Mouse (Mus musculus): ENCODE data around the gene Rnaseh2a. TPM values are rescaled to one million over a fixed set of nuclear protein-coding genes. Genes with fewer than 3 reads are reported as not detected.

Rnaseh2a gene
- 10 to 100 TPM; 43.4 to 47.3 TPM for total RNA-seq (2021)
- long read RNA-seq, experiment 1, transcript Rnaseh2a-203 (8 exons, 2,044 nt) = major isoform, 5 of 17 reads
- long read RNA-seq, experiment 1, partial matches to known transcripts = 3 of 17 reads
- long read RNA-seq, experiment 1, other reads (novel, unspliced or antisense) = 8 of 17 reads
- long read RNA-seq, experiment 2, transcript Rnaseh2a-203 (8 exons, 2,044 nt) = major isoform, 9 of 20 reads
- long read RNA-seq, experiment 2, partial matches to known transcripts = 1 of 20 reads
- long read RNA-seq, experiment 2, other reads (novel, unspliced or antisense) = 10 of 20 reads

DNA sequence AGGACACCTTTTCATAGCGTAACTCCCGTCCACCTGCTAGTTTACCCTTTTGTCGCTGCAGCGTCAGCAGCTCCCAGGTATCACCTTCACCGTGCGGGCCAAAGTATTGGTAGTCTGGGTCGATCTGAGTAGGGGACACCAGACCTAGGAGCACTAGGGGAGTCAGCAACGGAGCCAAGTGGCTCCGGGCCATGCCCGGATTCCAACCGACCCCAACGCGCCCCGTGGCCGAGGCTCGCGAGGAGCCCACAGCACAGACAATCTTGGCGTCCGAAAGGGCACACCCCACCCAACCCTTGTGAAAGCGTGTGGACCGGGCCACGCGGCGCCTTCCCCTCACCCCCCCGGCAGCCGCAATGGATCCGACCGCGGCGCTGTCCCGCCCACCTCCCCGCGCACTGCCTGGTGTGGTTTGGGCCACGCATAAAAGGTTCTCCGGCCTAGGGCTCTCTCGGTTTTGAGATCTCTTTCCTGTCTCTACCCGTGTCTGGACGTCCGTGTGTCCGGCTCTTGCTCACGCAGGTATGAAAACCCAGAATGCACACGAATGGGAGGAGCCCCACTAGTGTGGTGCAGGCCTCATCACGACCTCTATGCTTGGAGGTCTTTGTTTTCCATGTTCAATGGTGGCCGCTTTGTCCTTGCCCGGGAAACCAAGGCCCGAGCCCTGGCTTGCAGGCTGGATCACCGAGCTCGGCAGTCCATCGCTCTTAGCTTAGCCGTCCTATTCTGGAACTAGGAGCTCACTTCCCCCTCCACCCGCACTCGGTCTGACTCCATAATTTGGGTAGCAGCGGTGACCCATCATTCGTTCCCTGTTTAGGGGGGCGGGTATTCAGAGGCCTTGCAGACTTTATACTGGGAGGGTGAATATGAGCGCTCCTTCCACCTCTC lies at the start of gene Rnaseh2a, which contains the start of the genes Gm49661 and Prdx2:
TSS of gene Rnaseh2a (minus strand) at position 527 of the 894 bp plus-strand sequence.
TSS of gene Gm49661 (minus strand) at position 193 of the 894 bp plus-strand sequence.
TSS of gene Prdx2 (plus strand) at position 347 of the 894 bp plus-strand sequence.
- TF ChIP-seq CTCF (IDR thresholded peaks at IDR 0.05) = no peak
- peak; percentile 74 to 76 for DNase-seq (ENCODE audit: extremely low spot score in 1 of 2, low spot score in 2 of 2)
- Histone ChIP-seq H3K27ac (peak within 1 kb of the TSS; percentile 90), H3K4me3 (peak within 1 kb of the TSS; percentile 56)
- intact Hi-C loops (cut with DNase I) = no loop called here

DNA sequence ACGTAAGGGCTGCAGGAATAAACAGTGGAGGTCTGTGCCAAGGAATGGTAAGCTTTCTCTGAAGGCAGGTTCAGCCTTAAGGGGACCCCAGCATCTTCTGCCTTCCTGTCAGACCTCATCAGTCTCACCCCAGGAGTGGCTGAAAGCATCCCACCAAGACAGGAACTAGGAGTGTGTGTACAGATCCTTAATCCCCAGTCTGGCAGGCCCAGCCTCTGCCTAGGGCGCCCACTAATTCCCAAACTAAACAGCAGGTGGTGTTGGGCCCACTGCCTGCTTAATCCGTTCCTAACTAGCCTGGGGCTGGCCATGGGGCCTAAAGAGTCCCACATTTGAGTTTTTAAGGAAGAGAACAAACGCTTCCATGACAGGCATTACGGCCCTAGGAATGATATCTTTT lies 47.6 kb upstream of the Rnaseh2a start:
- Histone ChIP-seq H3K27ac (no peak overlapping the region), H3K4me3 (no peak overlapping the region)
- TF ChIP-seq CTCF (IDR thresholded peaks at IDR 0.05) = no peak
- DNase-seq (ENCODE audit: extremely low spot score in 1 of 2, low spot score in 2 of 2) = no peak
- intact Hi-C loops (cut with DNase I) = no loop called here

DNA sequence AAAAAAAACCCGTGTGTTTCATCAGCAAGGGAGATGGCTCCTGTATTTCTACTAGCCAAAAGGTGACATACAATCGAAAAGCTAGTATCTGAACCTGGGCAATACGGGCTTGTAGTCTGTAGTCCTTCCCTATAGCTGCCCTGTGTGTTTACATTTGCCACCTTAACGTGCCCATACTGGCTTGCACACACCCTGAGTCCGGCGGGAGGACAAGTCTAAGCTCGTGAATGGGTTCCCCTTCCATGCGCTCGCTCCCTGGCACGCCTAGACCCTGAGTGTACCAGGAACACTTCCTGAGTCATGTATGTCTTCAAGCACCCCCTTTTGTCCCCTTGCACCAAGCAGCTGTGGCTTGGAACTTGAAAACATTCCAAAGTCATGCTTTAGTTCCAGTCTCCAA lies 47.2 kb upstream of the Rnaseh2a start:
- no peak for DNase-seq (ENCODE audit: extremely low spot score in 1 of 2, low spot score in 2 of 2)
- no peak for TF ChIP-seq CTCF (IDR thresholded peaks at IDR 0.05)
- intact Hi-C loops (cut with DNase I) = no loop called here
- no peak overlapping the region for H3K27ac ChIP-seq
- H3K4me3 ChIP-seq = no peak overlapping the region

DNA sequence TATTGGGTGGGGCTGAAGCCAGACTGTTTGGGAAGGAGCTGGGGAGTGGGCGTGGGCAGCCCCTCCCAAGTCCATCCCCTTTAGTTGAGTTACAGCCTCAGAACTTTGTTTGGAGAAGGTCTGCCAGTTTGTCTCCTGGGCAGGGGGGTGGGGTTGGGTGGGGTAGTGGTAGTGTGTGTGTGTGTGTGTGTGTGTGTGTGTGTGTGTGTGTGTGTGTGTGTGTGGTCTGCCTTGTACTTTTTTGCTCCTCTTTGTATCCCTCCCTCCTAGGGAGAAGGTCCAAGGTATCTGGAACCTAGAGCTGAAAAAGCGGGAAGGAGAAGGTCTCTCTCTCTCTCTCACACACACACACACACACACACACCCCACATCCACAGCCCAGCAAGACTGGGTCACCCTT lies 44.9 kb upstream of the Rnaseh2a start, which contains the start of gene Best2:
TSS of gene Best2 (minus strand) at position 101 of the 400 bp plus-strand sequence.
- Histone ChIP-seq H3K4me3 (peak within 1 kb of the TSS; percentile 55), H3K27ac (no peak within 1 kb of the TSS)
- no peak for DNase-seq (ENCODE audit: extremely low spot score in 1 of 2, low spot score in 2 of 2)
- no peak for TF ChIP-seq CTCF (IDR thresholded peaks at IDR 0.05)
- intact Hi-C loops (cut with DNase I) = no loop called here

DNA sequence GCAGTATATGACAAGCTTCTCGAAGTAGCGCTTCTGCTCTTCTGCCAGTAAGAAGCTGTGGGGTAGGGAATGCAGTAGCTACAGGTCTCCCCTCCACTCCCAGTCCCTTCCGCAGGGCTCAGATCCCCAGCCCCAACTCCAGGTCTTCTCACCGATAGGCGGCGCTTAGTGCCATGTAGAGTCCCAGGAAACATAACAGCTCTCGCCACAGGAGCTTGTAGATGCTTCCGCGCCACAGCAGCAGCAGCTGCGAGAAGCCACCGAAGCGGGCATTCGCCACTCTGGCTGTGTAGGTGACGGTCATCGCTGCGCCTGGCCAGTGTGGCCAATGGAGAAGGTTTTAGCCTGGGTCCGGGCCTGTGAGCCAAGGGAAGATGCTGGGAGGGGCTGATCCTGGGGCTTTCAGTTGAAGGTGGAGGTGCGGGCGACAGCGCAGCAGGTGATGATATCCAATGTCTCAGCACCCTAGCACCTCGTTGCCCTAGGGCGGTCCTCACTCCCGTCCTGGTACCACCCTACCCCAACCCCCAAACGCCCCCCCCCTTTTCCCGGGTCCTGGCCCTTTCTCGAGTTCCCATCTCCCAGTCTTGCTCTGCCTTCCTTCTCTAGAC lies 43.8 kb upstream of the Rnaseh2a start:
- peak; percentile 77 to 80 for DNase-seq (ENCODE audit: extremely low spot score in 1 of 2, low spot score in 2 of 2)
- peak overlapping the region; percentile 55 for H3K4me3 ChIP-seq
- TF ChIP-seq CTCF (IDR thresholded peaks at IDR 0.05) = peak; percentile 80
- no peak overlapping the region for H3K27ac ChIP-seq
- intact Hi-C loops (cut with DNase I) = no loop called here

DNA sequence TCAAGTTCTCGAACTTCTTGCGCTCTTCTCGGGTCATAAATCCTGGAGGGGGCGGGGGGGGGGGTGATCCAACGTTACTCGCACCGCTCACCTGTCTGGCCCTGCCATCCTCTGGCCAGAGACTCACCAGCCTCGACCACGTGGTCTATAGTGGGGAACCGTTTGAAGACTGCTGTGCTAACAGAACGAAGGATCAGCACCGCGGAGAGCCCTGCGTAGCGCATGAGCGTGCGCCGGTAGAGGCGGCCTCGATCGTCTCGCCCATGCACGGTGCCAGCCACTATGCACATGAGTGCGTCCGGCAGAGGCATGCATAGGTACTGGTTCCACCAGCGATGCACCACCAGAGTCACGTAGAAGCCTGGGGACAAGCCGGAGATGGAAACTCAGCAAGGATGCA lies 41.7 kb upstream of the Rnaseh2a start:
- no peak for TF ChIP-seq CTCF (IDR thresholded peaks at IDR 0.05)
- Histone ChIP-seq H3K27ac (no peak overlapping the region), H3K4me3 (no peak overlapping the region)
- intact Hi-C loops (cut with DNase I) = no loop called here
- DNase-seq (ENCODE audit: extremely low spot score in 1 of 2, low spot score in 2 of 2) = no peak

DNA sequence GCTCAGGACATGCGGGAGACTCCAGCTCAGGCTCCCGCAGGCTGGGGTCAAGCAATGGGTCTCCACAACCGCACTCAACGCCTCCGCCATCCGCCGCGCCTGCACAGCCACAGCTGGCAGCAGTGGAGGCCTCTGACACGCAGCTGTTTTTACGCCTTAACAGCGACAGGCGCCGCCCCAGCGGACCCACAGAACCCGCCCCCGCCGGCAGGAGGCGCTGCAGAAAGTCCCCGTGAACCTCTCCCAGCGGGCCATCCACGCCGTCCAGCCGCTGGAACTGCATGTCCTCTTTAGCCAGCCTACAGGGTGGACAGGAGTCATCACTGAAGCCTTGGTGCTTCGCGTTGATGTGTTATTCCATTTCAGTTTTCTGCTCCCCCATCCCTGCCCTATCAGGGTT lies 38.1 kb upstream of the Rnaseh2a start:
- TF ChIP-seq CTCF (IDR thresholded peaks at IDR 0.05) = peak; percentile 31
- no peak for DNase-seq (ENCODE audit: extremely low spot score in 1 of 2, low spot score in 2 of 2)
- intact Hi-C loops (cut with DNase I) = no loop called here
- no peak overlapping the region for H3K27ac ChIP-seq
- no peak overlapping the region for H3K4me3 ChIP-seq

DNA sequence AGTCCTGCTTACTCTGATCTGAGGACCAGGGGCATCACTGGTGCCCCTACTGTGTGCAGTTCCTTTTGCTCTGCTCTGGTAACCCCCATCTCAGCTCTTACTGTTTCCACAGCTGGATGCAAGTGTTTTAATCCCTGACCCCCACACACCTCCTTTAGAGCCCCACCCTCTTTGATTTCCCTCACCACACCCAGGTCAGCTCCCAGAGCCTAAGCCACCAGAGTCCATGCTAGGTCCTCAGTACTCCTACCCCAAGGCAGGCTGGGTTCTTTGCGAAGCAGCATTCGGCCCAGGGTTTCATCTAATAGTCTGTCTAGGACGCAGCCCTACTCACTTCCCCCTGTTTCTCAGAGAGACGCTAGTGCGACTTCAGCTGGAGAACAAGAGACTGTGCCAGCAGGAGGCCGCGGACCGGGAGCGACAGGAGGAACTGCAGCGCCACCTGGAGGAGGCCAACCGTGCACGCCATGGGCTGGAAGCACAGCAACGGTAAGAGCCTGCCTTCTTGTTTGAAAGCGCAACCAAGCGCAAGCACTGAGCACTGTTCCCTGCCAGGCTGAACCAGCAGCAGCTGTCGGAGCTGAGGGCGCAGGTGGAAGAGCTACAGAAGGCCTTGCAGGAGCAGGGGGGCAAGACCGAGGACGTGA lies 28.2 kb upstream of the Rnaseh2a start:
- no peak overlapping the region for H3K4me3 ChIP-seq
- intact Hi-C loops (cut with DNase I) = no loop called here
- DNase-seq (ENCODE audit: extremely low spot score in 1 of 2, low spot score in 2 of 2) = peak; percentile 87 to 94
- H3K27ac ChIP-seq = no peak overlapping the region
- TF ChIP-seq CTCF (IDR thresholded peaks at IDR 0.05) = peak; percentile 97

DNA sequence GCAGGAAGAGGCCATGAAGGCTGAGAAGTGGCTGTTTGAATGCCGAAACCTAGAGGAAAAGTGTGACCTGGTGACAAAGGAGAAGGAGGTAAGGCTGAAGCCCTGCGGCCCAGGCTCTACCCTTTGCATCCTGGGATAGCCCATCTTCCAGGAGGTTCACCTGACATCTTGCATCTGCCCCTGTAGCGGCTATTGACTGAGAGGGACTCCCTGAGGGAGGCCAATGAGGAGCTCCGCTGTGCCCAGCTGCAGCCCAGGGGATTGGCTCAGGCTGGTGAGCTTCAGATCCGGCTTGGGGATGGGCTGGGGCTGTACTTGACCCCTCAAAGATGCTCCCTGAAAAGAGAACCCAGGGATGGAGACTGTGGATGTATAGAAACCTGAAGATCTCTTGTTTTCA lies 27.4 kb upstream of the Rnaseh2a start:
- intact Hi-C loops (cut with DNase I) = no loop called here
- no peak overlapping the region for H3K4me3 ChIP-seq
- no peak overlapping the region for H3K27ac ChIP-seq
- TF ChIP-seq CTCF (IDR thresholded peaks at IDR 0.05) = no peak
- DNase-seq (ENCODE audit: extremely low spot score in 1 of 2, low spot score in 2 of 2) = no peak

DNA sequence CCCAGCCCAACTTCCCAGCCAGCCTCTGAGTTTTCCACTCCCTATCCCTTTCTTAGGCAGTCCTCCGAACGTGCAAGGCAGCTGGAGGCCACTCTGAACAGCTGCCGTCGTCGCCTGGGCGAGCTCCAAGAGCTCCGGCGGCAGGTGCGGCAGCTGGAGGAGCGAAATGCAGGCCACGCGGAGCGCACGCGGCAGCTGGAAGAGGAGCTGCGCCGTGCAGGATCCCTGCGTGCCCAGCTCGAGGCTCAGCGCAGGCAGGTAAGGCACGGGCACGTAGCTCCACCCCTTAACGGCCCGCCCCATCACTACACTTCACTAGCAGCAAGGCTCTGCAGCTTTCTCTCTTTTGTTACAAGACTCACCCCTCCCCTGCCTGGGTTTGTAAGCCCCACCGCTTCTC lies 26.1 kb upstream of the Rnaseh2a start:
- no peak for TF ChIP-seq CTCF (IDR thresholded peaks at IDR 0.05)
- intact Hi-C loops (cut with DNase I) = no loop called here
- Histone ChIP-seq H3K27ac (no peak overlapping the region), H3K4me3 (no peak overlapping the region)
- DNase-seq (ENCODE audit: extremely low spot score in 1 of 2, low spot score in 2 of 2) = no peak

DNA sequence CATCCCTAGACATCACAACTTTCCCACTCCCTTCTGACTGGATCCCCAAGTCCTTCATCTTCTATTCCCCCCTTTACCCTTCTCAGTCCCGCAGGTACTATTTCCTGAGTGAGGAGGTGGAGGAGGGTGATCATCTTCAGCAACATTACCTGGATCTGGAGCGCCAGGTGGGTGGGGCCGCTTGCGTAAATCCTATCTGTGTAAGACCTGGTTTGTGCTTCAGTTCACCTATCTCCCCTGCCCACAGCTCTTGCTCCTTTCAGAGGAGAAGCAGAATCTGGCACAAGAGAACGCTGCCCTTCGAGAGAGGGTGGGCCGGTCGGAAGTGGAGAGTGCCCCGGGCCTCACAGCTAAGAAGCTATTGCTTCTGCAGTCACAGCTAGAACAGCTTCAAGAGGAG lies 24.8 kb upstream of the Rnaseh2a start:
- no peak for DNase-seq (ENCODE audit: extremely low spot score in 1 of 2, low spot score in 2 of 2)
- intact Hi-C loops (cut with DNase I) = no loop called here
- Histone ChIP-seq H3K27ac (no peak overlapping the region), H3K4me3 (no peak overlapping the region)
- no peak for TF ChIP-seq CTCF (IDR thresholded peaks at IDR 0.05)
